Mouse (Mus musculus) common myeloid progenitor, adult 5-6 weeks (primary cell): ENCODE data around the gene Rbbp8nl. TPM values are rescaled to one million over a fixed set of nuclear protein-coding genes. Genes with fewer than 3 reads are reported as not detected.

Experiments used
- ATAC-seq: replicated peaks from 2 replicates; pipeline ENCODE4 v1.8.0; 2016; ENCODE audit warnings: low read depth, mild to moderate bottlenecking, moderate TSS enrichment, inconsistent platforms; ENCODE audit not compliant: poor library complexity, severe bottlenecking
- total RNA-seq: library from RNA; stranded (forward); fragments of 200-1000, 187-1606 nt; gene quantifications from 2 replicates; pipeline ENCODE4 v1.2.3, GENCODE M21; 2017

Gene Rbbp8nl
- not detected in 2 replicates for total RNA-seq

- ATAC-seq, result no peak
Observed at GRCm38 (mm10) chr2:180289440-180290108, at the start of gene Rbbp8nl. Rbbp8nl (minus strand) TSS chr2:180289879.

GRCm38 (mm10) chr2:180334551-180334986, 44.9 kb upstream of the Rbbp8nl start, which contains the start of gene Gata5:
Gata5 (minus strand) TSS chr2:180334699.
- 0 out of 2 replicates have a peak, but pooled peaks have one; percentile 26 for ATAC-seq

DNA sequence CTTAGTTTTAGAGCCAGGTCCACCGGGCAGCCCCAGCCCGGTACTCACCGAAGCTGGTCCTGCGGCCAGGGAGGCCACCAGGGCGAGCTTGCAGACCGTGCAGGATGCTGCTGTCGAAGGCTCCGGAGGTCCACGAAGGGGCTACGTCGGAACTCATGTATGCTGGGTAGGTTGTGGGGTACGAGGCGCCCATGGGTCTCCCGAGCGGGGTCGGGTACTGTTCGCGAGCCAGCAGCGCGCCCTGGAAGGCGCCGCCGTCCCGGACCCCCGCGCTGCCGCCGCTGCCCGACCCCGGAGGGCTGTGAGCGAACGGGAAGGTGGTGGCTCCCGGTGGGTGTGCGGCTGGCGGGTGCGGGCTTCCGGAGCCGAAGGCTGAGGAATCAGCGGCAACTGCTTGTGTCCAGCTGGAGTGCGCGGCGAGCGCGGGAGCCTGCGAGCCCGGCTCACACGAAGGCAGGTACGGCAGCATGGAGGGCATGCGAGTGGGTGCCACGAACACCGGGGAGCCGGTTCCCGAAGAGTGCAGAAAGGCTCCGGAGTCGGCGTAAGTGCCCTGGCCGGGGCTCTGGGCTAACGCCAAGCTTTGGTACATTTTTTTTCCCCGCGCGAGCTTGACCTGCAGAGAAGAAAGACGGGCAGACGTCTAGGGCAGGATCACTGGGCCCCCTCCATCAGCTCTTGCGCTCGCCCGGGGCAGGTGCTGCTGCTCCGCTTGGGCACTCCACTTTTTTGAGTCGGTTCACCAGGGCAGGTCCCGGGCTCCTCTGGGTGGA, 44.3 kb upstream of the Rbbp8nl start:
- ATAC-seq, result no peak

- ATAC-seq, result no peak
Observed at GRCm38 (mm10) chr2:180329466-180329865, 39.8 kb upstream of the Rbbp8nl start.

GRCm38 (mm10) chr2:180322674-180323355, 33.1 kb upstream of the Rbbp8nl start:
- no peak for ATAC-seq

GRCm38 (mm10) chr2:180320216-180320615, 30.5 kb upstream of the Rbbp8nl start:
- ATAC-seq, result no peak

DNA sequence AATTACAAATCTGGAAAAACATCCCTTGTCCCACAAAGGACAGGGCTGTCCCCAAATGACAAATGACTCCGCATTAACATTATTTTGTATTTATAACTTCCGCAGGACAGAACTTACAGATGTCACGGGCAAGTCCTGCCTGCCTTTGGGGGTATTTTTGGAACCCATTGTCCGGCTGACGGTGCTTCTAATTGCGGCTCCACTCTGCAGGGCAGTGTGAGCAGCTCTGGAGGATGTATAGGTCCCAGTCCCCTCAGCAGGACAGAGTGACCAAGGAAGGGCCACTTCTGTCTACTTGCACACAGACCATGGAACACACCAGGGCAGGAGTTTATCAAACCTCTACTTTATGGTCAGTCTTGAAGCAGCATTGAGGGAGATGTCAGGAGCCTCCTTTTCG, 27.9 kb upstream of the Rbbp8nl start:
- ATAC-seq, result no peak

GRCm38 (mm10) chr2:180314292-180314691, 24.6 kb upstream of the Rbbp8nl start:
- no peak for ATAC-seq

- no peak for ATAC-seq
Observed at GRCm38 (mm10) chr2:180311147-180311546, 21.5 kb upstream of the Rbbp8nl start.

GRCm38 (mm10) chr2:180307680-180308079, 18.0 kb upstream of the Rbbp8nl start:
- no peak for ATAC-seq

- ATAC-seq, result no peak
Observed at GRCm38 (mm10) chr2:180306423-180307168, 16.9 kb upstream of the Rbbp8nl start.

- no peak for ATAC-seq
Observed at GRCm38 (mm10) chr2:180306009-180306408, 16.3 kb upstream of the Rbbp8nl start.

DNA sequence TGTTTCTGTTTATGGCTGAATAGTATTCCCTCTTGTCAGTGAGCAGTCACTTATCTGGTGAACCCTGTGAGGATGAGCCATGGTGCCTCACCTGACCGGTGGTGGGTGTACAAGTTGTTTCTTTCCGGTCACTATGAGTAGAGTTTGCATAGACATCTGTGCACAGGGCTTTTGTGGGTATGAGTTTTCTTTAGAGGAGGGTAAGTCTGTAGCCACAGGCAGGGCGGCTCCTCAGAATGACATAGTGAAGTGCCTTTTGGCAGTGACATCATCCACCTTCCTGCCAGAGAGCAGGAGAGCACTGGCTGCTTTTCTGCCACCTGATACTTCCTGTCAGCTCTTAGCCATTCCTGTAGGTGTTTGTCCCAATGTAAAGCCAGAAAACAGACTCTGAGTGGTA, 15.8 kb upstream of the Rbbp8nl start:
- ATAC-seq, result no peak

DNA sequence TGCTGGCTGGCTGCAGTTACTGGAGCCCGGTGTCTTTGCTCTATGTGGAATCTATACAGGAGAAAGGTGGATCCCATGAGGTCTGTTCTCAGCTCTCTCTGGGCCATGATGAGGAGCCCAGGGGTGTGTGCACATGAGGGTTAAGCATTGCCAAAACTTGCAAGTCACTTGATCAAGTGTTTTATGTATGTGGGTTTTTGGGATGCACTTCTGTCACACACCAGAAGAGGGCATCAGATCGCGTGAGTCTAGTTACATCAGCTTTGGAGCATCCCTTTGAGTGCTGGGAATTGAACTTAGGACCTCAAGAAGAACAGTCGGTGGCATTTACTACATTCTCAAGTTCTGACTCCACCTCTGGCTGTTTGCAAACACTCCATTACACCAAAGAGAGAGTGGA, 14.9 kb upstream of the Rbbp8nl start:
- no peak for ATAC-seq

GRCm38 (mm10) chr2:180303468-180303867, 13.8 kb upstream of the Rbbp8nl start:
- ATAC-seq, result no peak

DNA sequence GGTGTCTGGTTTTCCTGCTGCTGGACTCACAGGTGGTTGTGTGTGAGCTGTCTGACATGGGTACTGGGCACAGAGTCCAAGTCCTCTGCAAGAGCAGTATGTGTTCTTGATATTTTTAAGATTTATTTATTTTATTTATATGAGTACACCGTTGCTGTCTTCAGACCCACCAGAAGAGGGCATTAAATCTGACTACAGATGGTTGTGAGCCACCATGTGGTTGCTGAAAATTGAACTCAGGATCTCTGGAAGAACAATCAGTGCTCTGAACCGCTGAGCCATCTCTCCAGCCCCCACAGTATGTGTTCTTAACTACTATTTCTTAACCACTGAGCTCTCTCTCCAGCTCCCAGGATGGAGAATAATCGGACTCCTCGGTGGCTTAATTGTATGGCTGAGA, 12.5 kb upstream of the Rbbp8nl start:
- ATAC-seq, result no peak

DNA sequence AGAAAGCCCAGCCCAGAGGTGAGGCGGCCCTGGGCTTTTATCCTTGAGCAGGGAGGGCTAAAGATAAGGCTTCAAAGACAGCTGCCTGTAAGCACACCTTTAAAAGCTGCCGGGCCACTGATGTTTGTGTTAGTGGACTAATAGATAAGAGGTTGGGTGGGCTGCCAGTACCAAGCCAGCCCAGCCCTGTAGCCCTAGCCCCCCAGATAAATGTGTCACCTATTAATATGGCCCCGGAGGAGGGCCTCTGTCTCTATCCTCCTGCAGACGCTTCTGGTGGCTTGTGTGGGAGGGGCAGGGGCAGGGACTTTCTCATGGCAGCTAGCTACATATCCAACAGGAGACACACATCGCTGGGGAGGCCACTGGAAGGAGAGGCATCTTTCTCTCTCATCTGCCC, 11.1 kb upstream of the Rbbp8nl start:
- no peak for ATAC-seq

DNA sequence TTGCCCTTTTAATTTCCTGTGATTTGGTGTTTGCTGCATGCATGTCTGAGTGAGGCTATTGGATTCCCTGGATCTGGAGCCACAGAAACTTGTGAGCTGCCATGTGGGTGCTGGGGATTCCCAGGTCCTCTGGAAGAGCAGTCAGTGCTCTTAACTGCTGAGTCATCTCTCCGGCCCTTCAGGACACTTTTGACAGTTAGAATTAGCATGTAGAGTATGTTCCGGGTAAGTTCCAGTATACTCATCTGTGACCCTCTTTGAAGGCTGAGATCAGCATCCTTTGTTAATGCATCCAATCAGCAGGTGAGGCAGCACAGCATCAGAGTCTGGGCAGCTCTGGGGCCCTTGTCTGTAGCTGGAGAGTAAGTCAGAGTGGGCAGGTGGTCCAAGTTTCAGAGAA, 10.6 kb upstream of the Rbbp8nl start:
- no peak for ATAC-seq

DNA sequence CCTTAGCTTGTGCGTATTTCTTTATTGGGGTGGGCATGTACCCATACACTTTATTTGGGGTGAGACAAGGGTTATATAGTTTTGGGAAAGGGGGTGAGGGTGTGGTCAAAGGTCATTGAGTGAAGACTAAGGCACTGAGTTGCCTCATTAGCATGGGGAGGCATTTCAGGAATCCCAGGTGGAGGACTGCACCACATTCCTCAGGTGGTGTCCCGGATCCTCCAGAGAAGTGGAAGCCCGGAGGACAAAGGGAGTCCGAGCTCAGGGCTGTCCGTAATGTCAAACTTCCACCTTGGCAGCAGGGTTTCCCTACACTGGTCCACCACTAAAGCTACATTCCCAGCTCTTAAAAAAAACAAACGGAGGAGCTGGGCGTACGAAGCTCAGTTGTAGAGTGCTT, 3.2 kb upstream of the Rbbp8nl start:
- no peak for ATAC-seq

DNA sequence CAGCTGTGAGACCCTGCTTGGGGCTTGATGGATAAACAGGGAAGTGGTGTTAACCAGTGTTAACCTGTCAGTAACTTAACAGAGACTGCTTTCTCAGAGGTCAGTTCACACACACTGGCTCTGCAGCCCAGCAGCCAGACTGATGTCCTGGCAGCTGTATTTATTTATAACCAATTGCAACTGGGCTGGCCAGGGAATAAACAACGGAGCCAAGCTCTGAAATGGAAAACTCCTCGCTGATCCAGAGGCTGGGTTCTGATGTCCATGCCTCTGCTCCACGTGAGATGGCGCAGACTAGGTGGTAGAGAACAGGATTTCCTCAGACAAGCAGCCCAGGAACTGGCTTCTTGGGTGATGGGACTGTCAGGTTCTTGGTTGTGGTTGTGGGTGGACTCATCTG, 2.3 kb upstream of the Rbbp8nl start:
- ATAC-seq, result no peak
